Mouse (Mus musculus) kidney, embryonic 15.5 days (tissue): Measurements from ENCODE around the gene Wdr63. TPM values are rescaled to one million over a fixed set of nuclear protein-coding genes. Genes with fewer than 3 reads are reported as not detected.
A peak's percentile ranks its signal among the peaks of the same experiment; 100 is the strongest.
"Not testable (repeated sequence)": the region's sequence is repeated elsewhere in the genome, so short reads cannot be mapped to it uniquely, and the experiment has no call there.

Source experiments
- ATAC-seq: fragments of 200-750 bp; cut with Nextera tagmentation; replicated peaks from 2 replicates; pipeline ENCODE4 v1.8.0; 2017; ENCODE audit warnings: moderate TSS enrichment; ENCODE audit not compliant: low FRiP score
- H3K27ac ChIP-seq: fragments of 300-500 bp; sonication (generic); 2 replicates; pipeline ENCODE4 v1.5.1; 2015; ENCODE audit warnings: mild to moderate bottlenecking, inconsistent platforms
- H3K27me3 ChIP-seq: fragments of 300-500 bp; sonication (generic); 2 replicates; pipeline ENCODE4 v1.6.1; 2015; ENCODE audit warnings: inconsistent platforms
- H3K36me3 ChIP-seq: fragments of 300-500 bp; sonication (generic); 2 replicates; pipeline ENCODE4 v1.6.1; 2015; ENCODE audit warnings: inconsistent platforms
- H3K4me1 ChIP-seq: fragments of 300-500 bp; sonication (generic); 2 replicates; pipeline ENCODE4 v1.6.1; 2015; ENCODE audit warnings: inconsistent platforms
- H3K4me2 ChIP-seq: fragments of 300-500 bp; sonication (generic); 2 replicates; pipeline ENCODE4 v1.6.1; 2015; ENCODE audit warnings: moderate library complexity, mild to moderate bottlenecking, inconsistent platforms
- H3K4me3 ChIP-seq: fragments of 300-500 bp; sonication (generic); replicated peaks from 2 replicates; pipeline ENCODE4 v1.5.1; 2015; ENCODE audit warnings: mild to moderate bottlenecking, inconsistent platforms
- H3K9ac ChIP-seq: fragments of 300-500 bp; sonication (generic); 2 replicates; pipeline ENCODE4 v1.6.1; 2015; ENCODE audit warnings: mild to moderate bottlenecking, inconsistent platforms
- H3K9me3 ChIP-seq: fragments of 300-500 bp; sonication (generic); replicated peaks from 2 replicates; pipeline ENCODE4 v1.6.1; 2016; ENCODE audit warnings: inconsistent platforms
- WGBS: fragments of 180-500 bp; shearing (Covaris S2); methylation state at CpG from one replicate; pipeline ENCODE4 v1.1.7; 2015; ENCODE audit warnings: mixed read lengths; 5-methylcytosine and 5-hydroxymethylcytosine counted together
- polyA plus RNA-seq: library from polyadenylated mRNA; unstranded; fragments of >200 nt; fragmentation: Nextera tagmentation; extraction: Ambion mirVana; gene quantifications from 2 replicates; pipeline ENCODE4 v1.2.1, GENCODE M21; 2015

The Wdr63 gene
- polyA plus RNA-seq, 1 experiment from 2014 or later, result 0.16 TPM

GRCm38 (mm10) chr3:145996539-145996938 lies 111.4 kb downstream of the Wdr63 start:
- H3K4me3 ChIP-seq, H3K4me2 ChIP-seq, ATAC-seq, H3K9me3 ChIP-seq, H3K27me3 ChIP-seq, H3K27ac ChIP-seq, H3K9ac ChIP-seq: not testable (repeated sequence)
- Histone ChIP-seq H3K36me3 (peaks cover 25% of the 10 kb centered on the region), H3K4me1 (peaks cover 18% of the 10 kb centered on the region)
- 86% methylated on average over 5 of the region's 5 CpGs for WGBS

GRCm38 (mm10) chr3:145995489-145995888 lies 112.4 kb downstream of the Wdr63 start:
- Histone ChIP-seq H3K4me1 (peaks cover 22% of the 10 kb centered on the region), H3K9me3 (no peaks in the 10 kb centered on the region), H3K36me3 (peaks cover 15% of the 10 kb centered on the region), H3K27ac (no peak overlapping the region), H3K4me2 (no peak overlapping the region), H3K27me3 (no peaks in the 10 kb centered on the region), H3K4me3 (no peak overlapping the region), H3K9ac (no peak overlapping the region)
- ATAC-seq, result no peak
- 72% methylated on average over 5 of the region's 5 CpGs for WGBS

- ATAC-seq, result no peak
- no peak overlapping the region for H3K9ac ChIP-seq
- WGBS, result 82% methylated on average over 14 of the region's 14 CpGs
- peaks cover 5% of the 10 kb centered on the region for H3K36me3 ChIP-seq
- no peak overlapping the region for H3K4me2 ChIP-seq
- no peak overlapping the region for H3K4me3 ChIP-seq
- 0 out of 2 replicates have a peak, but pooled peaks cover 3% of the 10 kb centered on the region for H3K27me3 ChIP-seq
- H3K27ac ChIP-seq, result no peak overlapping the region
- peaks cover 36% of the 10 kb centered on the region for H3K4me1 ChIP-seq
- H3K9me3 ChIP-seq, result no peaks in the 10 kb centered on the region
Observed at GRCm38 (mm10) chr3:145993481-145994201, 114.3 kb downstream of the Wdr63 start.

- H3K9me3 ChIP-seq, result no peaks in the 10 kb centered on the region
- H3K4me3 ChIP-seq, result no peak overlapping the region
- 0 out of 2 replicates have a peak, but pooled peaks cover 6% of the 10 kb centered on the region for H3K27me3 ChIP-seq
- H3K36me3 ChIP-seq, result no peaks in the 10 kb centered on the region
- H3K4me2 ChIP-seq, result no peak overlapping the region
- 66% methylated on average over 10 of the region's 10 CpGs for WGBS
- no peak for ATAC-seq
- peaks cover 41% of the 10 kb centered on the region for H3K4me1 ChIP-seq
- no peak overlapping the region for H3K27ac ChIP-seq
- no peak overlapping the region for H3K9ac ChIP-seq
Observed at GRCm38 (mm10) chr3:145992796-145993195, 115.1 kb downstream of the Wdr63 start.

- Histone ChIP-seq H3K4me3 (no peak overlapping the region), H3K4me1 (peaks cover 46% of the 10 kb centered on the region), H3K36me3 (no peaks in the 10 kb centered on the region), H3K27ac (no peak overlapping the region), H3K9ac (no peak overlapping the region), H3K4me2 (no peak overlapping the region), H3K27me3 (0 out of 2 replicates have a peak, but pooled peaks cover 6% of the 10 kb centered on the region), H3K9me3 (no peaks in the 10 kb centered on the region)
- WGBS, result 87% methylated on average over 10 of the region's 10 CpGs
- no peak for ATAC-seq
Observed at GRCm38 (mm10) chr3:145991976-145992730, 115.8 kb downstream of the Wdr63 start.

GRCm38 (mm10) chr3:145991130-145991529 lies 116.8 kb downstream of the Wdr63 start:
- no peak for ATAC-seq

More at GRCm38 (mm10) chr3:145991130-145991529, 116.8 kb downstream of the Wdr63 start:
- Histone ChIP-seq H3K36me3 (no peaks in the 10 kb centered on the region), H3K4me1 (peaks cover 53% of the 10 kb centered on the region), H3K9ac (no peak overlapping the region), H3K4me2 (peak overlapping the region; percentile 27), H3K9me3 (no peaks in the 10 kb centered on the region), H3K27ac (no peak overlapping the region), H3K27me3 (peaks cover 13% of the 10 kb centered on the region), H3K4me3 (no peak overlapping the region; the same call in 1 of the 2 replicates)
- WGBS, result 76% methylated on average over 13 of the region's 13 CpGs

Other genes starting within 250 kb of the Wdr63 start
- 52.2 and 53.5 TPM in 2 replicates for gene Bcl10, start 185.3 kb downstream of the Wdr63 start, polyA plus RNA-seq
- gene 2410004B18Rik, start 170.1 kb downstream of the Wdr63 start, polyA plus RNA-seq, result 50.2 and 52.7 TPM in 2 replicates
- 1.4 and 1.8 TPM in 2 replicates for gene Syde2, start 120.3 kb downstream of the Wdr63 start, polyA plus RNA-seq
- 14.0 and 17.0 TPM in 2 replicates for gene Mcoln3, start 9.3 kb upstream of the Wdr63 start, polyA plus RNA-seq
- 0.78 and 0.91 TPM in 2 replicates for gene Mcoln2, start 41.7 kb upstream of the Wdr63 start, polyA plus RNA-seq
- 1.1 and 1.4 TPM in 2 replicates for gene Lpar3, start 112.8 kb upstream of the Wdr63 start, polyA plus RNA-seq